Mouse (Mus musculus) lung, postnatal 25 days (tissue): ENCODE data around the gene Asb10.
"Not testable (repeated sequence)": the region's sequence is repeated elsewhere in the genome, so short reads cannot be mapped to it uniquely, and the experiment has no call there.

Experiments used
- DNase-seq: peaks from one replicate; pipeline ENCODE4 v3.0.0; 2022; ENCODE audit warnings: low spot score

The Asb10 gene

DNA sequence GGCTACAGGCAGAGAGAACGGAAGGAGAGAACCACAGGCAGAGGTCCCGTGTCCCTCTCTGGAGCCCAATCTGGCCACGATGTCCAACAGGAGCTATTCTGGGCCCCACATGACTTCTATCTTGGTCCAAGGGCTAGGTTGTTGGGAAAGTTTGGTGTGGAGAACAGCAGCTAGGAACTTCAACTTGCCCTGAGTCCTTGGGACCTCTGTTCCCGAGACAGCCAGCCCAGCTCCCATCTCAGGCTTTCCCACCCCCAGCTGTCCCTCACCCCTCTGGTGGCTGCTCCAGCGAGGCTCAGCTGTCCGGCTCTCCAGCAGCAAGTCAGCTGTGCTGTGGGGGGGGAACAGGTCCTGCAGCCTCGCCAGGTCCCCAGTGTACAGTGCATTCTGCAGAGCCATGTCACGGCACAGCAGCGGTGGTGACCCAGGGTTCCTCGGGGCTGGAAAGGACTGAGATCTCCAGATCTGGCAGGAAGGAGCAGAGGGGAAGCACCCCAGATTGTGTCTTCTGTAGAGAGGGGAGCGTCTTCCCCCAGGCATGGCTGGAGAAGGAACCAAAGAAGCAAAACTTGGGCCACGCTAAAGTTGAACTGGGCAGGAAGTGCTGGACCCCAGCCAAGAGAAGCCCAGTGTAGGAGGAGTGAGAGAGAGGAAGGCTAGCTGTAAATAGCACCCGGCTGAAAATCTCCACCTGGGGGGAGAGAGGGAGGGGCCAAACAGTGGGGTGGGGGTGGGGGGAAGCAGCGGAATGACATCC is at the start of gene Asb10:
Gene Asb10, minus strand, starts transcription at position 592 of the 757 bp plus-strand sequence.
- DNase-seq: peak; percentile 26

DNA sequence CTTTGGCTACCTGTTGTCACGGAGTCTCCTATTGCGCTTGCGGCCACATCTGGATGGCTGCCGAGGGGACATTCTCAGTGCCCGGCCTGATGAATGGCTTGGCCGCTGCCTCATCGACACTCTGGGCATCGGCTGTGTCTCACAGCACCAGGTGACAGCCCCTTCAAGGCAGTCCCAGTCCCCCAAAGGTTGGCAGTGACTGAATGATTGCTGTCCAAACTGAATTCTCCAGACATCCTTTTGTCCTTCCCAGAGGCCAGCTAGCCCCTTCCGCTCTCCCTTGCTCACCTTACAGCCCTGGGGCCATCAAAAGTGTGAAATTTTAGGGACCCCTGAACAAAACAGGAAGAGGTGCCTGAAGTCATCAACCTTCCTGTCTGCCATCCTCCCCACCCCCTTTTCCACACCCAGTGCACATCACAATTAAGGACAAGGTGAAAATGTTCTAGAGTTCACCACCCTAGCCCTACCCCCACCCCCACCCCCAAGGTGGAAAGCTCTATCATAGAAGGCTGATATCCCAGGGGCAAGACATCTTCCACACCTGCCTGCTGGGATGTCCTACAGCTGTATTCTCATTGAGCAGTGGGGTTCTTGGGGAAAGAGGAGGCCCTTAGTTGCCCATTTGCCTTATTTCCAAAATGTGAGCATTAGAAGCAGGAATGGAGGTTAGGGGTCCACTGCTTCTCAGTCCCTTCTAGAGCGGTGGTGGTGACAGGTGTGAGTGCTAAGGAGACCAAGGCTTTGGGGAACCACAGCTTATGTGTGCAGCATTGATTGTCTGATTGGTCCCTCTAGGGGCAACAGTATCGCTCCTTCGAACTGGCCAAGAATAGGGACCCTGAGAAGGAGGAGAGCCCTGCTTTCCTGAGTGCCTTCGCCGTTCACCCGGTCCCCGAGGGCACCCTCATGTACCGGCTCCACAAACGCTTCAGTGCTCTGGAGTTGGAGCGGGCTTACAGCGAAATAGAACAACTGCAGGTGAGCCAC is 49.0 kb upstream of the Asb10 start:
- no peak for DNase-seq

DNA sequence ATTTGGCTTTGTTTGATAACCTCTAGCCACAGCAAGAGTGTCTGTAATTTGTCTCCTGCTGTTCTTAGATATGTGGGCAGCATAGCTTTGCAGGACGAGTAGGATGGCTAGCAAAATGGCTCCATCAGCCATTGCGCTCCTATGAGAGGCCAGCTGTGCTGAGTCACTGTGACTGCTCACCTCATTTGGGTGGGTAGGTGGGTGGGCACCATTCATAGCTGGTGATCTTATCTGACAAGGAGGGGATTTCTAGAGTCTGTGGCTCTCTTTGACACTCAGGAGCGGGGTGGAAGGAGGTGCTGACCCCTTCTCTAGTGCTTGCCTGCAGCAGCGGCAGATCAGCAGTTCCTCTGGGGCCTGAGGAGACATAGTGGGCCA is 46.4 kb upstream of the Asb10 start:
- no peak for DNase-seq

DNA sequence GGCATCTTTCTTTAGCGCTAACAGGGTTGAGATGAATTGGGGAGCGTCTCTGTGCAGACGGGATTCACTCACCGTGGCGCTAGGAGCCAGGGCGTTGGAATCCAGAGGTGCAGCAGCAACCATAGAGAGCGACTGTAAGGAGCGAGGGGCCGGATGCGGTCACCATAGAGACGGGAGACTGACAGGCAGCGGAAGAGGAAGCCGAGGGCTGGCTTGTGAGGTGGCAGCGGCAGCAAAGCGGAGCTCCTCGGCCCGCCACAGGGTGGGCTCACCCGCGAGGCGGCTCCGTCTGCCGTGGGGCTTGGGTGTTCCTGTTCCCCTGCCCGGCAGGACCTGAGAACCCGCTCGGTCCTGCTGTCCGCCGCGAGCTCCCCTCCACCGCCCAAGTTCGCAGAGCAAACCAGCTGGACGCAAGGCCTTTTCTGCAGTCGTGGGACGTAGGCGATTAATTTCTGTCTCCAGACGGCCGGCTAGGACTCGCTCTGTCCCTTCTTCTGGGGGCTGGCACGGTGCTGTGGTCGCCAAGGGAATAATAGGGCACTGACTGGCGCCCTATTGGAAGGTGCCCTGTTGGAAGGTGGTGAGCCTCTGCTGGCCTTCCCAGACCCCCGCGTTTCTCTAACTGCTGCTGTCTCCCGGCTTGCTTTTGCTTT is 45.9 kb upstream of the Asb10 start, which contains the start of gene Chpf2:
Gene Chpf2, plus strand, starts transcription at position 195 of the 653 bp plus-strand sequence.
- DNase-seq: peak; percentile 86

DNA sequence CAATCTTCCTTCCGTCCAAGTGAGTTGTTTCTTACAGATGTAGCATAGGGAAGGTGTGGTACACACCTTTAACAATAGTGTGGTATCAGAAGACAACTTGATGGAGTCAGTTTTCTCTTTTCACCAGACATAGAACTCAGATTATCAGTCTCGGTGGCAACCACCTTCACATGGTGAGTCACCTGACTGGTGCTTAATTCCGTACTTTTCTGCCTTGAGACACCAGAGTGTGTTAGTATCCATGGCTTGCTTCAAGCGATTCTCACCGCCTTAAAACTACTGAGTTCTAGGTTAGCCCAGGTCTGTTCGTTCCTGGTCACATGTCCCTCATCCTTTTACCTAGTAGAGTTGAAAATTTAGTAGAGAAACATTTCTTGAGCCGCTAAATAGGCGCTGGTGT is 45.3 kb upstream of the Asb10 start:
- no peak for DNase-seq

DNA sequence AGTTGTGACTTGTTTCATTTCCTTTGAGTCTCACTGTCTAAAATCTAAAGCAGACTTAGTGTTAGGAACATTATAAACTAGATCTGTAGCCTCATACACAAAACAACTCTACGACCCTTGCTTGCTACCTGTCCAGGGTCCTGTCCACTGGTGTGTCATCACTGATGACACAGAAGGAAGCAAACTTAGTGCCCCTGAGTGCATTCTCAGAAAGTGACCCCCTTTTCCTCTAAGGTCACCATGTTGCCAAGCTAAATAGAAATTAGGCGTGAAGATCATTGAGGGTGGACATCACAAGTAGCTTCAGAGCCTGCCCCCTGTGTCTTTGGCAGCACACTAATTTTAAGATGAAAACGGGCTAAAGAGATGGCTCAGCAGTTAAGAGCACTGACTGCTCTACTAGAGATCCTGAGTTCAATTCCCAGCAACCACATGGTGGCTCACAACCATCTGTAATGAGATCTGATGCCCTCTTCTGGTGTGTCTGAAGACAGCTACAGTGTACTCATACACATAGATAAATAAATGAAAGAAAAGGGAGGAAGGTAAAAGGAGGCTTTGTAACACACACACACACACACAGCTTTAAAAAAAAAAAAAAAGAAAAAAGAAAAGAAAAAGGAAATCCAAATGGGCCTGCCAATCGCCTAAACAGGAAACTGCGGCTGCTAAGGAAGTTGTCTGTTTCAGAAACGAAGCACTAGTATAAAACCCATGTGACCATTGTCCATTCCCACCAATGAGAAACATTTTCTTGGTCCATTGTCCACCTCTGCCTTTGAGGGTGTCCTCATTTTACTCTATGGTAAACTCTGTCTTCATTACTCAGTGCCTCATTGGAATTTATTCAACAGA is 37.6 kb upstream of the Asb10 start:
- DNase-seq: no peak

DNA sequence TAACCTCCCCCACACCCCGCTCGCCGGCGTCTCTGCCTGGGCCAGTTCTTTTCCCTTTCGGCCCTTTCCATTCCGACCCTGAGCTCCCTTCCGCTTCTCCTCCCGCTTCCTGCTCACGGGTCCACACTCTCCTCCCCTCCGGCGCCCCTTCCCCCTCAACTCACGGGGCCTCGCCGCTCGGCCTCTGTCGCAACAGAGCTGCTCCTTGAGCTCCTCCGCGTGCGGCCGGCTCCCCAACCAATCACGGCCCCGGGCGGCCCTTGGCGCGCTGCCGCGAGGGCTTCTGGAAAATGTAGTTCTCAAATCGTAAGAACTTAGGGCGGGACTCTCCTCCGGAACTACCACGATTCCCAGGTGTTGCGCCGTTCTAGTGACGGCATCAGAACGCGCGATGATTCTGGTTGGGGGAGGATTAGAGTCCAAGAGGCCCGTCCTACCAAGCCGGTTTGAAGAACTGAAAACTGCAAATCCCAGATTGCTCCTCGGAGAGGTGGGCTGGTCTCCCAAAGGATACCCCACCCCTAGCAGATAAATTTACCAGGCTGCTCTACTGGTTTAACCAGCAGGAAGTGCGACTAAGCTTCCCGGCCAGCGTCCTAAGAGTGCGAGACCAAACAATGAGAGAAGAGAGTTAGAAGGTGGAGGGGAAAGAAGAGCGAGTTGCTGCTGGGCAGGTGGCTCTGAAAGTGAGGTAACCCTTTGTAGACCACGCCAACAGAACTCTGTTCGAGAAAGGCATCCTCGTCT is 36.6 kb upstream of the Asb10 start, which contains the start of gene Abcf2:
Gene Abcf2, minus strand, starts transcription at position 285 of the 747 bp plus-strand sequence.
- DNase-seq: peak; percentile 100

DNA sequence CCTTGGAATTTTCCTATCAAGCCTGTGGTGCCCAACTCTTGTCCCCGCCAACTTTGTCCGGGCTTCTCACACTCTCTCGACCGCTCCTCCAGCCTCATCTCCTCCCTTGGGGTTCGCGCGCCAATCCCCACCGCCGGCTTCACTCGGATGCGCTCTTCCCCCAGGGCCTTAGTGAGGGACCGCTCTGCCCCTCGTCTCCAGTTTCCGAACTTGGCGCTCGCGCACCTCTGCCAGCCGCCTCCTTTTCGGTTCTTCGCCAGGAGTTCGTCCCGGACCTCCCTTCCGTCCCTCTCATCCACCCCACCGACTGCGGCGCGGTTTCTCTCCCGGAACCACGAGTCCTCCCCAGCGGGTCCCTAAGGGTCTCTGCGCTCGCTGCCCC is 36.0 kb upstream of the Asb10 start:
- no peak for DNase-seq

DNA sequence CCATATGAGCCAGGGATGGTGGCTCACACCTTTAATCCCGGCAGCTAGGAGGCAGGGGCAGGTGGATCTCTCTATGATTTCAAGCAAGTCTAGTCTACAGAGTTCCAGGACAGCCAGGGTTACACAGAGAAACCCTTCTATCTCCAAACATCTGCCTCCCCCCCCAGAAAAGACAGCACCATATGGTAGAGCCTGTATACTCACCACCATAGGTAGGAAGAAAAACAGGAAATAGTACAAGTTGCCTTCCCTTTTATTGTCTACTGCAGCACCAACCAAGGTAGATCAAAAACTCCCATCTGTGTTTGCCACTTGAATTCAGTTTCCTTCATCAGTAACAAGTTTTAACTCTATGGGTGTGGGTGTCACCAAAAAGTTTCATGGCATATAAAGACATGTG is 35.2 kb upstream of the Asb10 start:
- no peak for DNase-seq

DNA sequence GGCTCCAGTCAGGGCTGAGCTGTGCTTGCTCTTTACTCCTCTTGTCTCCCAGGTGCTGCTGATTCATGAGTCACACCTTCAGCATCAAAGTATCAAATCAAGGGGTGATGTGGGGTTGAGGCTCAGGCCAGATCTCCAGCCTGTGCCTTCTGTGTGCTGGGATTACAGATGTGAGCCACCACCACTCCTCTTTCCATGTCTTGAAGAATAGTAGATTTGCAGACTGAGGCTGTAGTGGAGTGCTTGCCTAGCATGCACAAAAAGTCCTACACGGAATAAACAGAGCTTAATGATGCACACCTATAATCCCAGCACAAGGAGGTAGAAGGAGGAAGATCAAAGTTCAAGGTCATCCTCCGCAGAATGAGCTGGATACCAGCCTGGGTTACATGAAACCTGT is 15.9 kb upstream of the Asb10 start, which contains the start of gene 4931409K22Rik:
Gene 4931409K22Rik, minus strand, starts transcription at position 101 of the 400 bp plus-strand sequence.
- DNase-seq: no peak

DNA sequence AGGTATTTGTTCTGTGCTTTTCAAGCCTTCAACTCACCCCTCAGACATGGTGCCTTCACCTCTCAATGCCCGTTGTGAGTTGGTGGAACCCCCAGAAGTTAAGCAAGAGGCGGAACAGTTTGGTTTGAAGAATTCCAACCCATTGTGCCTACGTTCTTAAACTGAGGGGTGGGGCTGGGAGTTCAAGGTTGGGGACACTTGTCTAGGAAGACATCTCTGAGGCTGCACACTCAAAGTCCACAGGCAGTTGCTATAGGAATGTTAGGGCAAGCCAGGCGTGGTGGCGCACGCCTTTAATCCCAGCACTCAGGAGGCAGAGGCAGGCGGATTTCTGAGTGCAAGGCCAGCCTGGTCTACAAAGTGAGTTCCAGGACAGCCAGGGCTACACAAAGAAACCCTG is 14.6 kb upstream of the Asb10 start:
- not testable (repeated sequence) for DNase-seq

DNA sequence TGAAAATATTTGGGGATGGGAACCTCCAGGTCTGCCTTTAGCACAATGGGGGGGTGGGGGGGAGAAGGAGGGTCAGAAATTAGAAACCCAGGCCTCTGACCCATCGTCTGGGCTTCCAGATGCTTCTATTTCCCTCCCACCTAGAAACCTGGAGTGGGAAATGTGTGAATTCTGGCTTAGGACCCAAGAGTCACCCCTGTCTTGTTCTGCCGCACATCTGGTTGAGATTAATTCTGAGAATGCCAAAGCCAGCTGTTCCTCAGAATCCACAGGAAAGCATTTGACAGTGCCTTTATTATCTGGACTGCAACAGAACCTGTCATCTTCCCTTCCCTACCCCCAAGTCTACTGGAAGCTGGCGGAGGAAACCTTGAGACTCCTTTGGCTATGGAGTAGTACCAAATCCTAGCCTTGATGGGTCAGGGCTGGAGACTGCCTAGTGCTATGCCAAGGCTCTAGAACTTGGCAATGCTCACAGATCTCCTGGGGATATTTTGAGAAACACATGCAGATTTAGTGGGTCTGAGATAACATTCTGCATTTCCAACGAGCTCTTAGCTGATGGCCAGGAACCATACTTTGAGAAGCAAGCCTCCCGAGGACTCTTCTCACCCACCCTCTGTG is 13.0 kb upstream of the Asb10 start:
- DNase-seq: no peak

DNA sequence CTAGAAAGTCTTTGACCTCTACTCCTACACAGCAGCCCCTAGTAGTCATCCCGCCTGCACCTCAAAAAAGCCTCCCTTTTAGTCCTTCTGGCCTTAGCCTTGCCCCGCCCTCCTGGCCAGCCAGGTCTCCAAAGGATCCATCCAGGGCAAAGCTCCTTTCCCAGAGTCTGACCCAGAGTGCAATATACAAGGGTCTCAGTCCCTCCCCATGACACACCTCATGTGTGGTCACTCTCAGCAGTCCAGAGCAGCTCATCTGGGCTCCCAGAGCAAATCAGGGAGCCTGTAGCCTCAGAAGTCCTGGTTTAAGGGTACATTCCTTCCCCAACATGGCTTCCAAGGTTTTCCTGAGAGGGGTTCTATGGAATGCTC is 10.5 kb upstream of the Asb10 start:
- no peak for DNase-seq

DNA sequence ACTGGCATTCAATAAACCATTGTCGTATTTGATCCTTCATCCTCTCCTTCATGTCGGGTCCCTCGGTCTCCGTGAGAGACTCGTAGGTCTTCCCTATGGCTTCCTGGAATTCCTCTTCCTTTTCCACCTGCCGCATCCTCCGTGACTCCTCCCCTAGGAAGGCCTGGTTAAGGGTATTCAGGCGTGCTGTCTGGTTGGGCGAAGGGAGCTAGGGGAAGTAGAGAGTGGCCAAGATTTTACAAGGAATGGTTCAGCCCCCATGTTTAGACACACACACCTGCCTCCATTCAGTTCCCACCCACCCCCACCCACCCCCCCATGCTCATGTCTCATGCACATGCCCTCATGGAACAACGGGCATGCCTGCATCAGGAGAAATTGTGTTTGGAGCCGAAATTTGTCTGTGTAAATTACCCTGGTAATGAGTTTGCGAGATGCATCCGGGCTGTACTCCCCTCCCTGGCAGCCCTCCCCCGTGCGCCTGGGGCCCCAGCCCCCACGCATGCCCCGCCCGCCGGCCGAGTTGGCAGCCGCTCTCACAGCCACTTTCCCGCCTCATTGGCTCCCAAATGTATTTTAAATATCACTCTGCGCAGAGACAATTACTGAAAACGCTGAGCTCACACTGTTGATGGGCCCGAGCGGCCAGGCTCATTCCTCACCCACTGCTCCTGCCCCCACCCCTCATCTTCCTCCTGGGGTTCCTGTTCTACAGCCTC is 10.0 kb upstream of the Asb10 start:
- DNase-seq: no peak

DNA sequence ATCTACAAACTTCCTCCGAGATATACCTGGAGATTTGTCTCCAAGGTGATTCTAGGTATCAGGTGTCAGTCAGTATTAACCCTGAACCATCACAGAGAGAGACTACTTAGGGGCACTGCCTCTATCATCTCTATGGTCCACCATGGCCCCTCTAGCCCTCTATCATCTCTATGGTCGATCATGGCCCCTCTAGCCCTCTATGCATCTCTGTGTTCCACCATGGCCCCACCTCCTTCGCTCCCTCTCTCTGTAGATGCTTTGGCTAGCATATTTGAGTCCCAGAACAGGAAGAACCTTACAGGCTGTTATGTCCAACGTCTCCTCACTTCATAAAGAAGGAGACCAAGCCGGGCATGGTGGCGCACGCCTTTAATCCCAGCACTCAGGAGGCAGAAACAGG is 1.9 kb upstream of the Asb10 start:
- DNase-seq: no peak

DNA sequence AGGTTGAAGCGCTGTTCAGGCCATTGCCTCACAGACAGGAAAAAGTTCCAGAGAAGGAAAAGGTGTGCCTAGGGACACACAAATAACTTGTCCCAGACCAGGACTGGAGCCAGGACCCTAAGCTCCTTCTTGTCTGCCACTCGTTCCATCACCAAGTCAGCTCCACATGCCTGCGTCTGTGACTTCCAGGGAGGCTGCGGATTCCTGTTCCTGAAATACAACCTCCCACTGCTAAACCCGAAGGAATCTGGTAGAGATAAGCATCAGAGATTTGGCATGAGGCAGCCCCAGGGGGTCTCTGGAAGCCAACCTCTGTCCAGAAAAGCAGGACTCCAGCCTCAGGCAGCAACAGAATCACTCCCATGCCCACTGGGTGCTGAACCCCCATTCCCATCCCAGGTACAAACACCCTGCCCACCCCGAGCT is 379 bp upstream of the Asb10 start:
- DNase-seq: no peak

DNA sequence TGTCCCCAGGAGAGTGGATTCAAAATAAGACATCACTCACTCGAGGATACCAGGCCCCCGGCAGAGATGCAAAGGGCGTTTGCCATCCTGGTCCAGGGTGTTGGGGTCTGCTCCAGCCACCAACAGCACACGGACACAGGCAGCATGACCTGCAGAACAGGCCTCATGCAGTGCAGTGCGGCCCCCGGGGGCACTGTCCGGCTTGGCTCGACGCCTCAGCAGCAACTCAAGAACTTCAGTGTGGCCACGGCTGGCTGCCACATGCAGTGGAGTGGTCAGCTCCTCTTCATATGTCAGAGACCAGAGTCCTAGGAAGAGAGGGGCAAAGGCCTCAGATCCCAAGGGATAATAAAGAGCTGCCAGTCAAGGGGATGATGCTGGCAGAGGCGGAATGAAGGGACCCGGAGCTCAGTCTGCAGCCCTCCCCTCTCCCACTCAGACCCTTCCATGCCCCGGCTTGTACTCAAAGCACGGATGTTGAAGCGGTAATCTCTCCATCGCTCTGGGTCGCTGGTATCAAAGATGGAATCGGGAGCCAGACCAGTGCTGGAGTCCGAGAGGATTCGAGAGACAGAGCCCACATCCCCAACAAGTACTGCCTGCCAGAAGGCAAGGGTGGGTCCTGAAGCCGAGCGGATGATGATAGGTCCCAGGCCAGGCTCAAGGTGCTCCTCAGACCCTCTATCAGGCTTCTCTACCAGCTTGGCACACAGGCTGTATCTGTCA is 1.0 kb downstream of the Asb10 start:
- DNase-seq: no peak

DNA sequence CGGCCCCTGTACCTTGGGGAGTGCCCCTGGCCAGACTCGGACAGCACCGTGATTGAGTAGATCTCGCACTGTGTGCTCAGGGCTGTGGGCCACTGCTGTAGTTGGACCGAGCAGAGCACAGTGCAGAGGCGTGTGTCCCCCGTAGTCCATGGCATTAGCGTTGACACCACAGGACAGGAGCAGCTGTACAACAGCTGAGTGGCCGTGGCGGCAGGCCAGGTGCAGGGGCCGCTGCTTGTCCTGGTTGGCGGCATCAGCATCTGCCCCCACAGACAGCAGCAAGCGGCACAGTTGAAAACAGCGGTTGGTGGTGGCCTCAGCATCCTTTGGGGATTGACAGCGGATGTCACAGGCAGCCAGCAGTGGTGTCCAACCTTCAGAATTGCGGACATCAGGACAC is 3.2 kb downstream of the Asb10 start:
- DNase-seq: no peak

DNA sequence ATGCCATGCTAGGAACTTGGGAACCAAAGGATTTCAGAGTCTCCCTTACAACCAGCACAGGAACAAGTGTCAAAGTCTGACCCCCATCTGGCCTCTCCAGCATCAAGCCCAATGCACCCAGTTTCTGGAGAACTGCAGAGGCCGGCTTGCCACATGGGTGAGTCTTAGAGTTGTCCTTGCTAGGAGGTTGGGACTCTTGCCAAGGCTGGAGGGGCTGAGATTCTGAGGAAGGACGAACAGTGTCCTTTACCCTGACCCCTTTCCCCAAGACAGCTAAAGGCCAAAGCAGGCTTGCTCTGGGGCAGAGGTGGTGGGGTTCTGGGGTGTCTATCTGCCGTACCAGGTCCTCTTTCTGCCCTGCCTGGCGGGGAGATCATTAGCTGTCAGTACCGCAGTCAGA is 4.3 kb downstream of the Asb10 start:
- DNase-seq: no peak
